31 mouse cellular contexts compared by ENCODE assay signal in genomic region chr3:97237403-97237802, GRCm38 (mm10).
DNase-seq lines count a peak whose midpoint lies in the region; ATAC-seq and TF ChIP-seq lines count a peak whose summit lies in the region.
"Had no signal": no experiment of that assay in that cellular context is flagged by ENCODE, and none has a peak within 500 bp of the region (broad histone marks: within the 10 kb centered on the region; RNA-seq: fewer than 3 reads in every experiment).

No protein-coding gene starts in this region.

- H3K4me2 ChIP-seq in heart, embryonic 14.5 days (ENCODE audit: low read length) = peak overlapping the region; percentile 31; the same call in 1 of the 2 replicates
- H3K4me2 ChIP-seq in heart, postnatal 0 days (ENCODE audit: low read depth, low read length) = no peak overlapping the region
- H3K4me2 ChIP-seq in hindbrain, embryonic 13.5 days = no peak overlapping the region
- H3K4me2 ChIP-seq: embryonic facial prominence, embryonic 13.5 days; forebrain, embryonic 12.5 days; forebrain, embryonic 15.5 days; hindbrain, embryonic 14.5 days had no signal

- H3K9ac ChIP-seq in heart, adult 2 months (ENCODE audit: low read depth, low read length) = no peak overlapping the region
- H3K9ac ChIP-seq in heart, embryonic 14.5 days (ENCODE audit: low read length) = no peak overlapping the region
- no peak overlapping the region for H3K9ac ChIP-seq in heart, postnatal 0 days (replicated peaks; ENCODE audit: low read depth, low read length)
- no peak overlapping the region for H3K9ac ChIP-seq in MEL (ENCODE audit: control insufficient read depth, low read depth, low read length, poor library complexity, severe bottlenecking)
- no peak overlapping the region for H3K9ac ChIP-seq in hindbrain, embryonic 13.5 days
- H3K9ac ChIP-seq: embryonic facial prominence, embryonic 13.5 days; forebrain, embryonic 12.5 days; forebrain, embryonic 15.5 days; hindbrain, embryonic 14.5 days had no signal

- H3K79me2 ChIP-seq in heart, adult 2 months (replicated peaks; ENCODE audit: control insufficient read depth, insufficient read depth, low read length) = no peaks in the 10 kb centered on the region; the same call in 1 of the 2 replicates
- H3K79me2 ChIP-seq in MEL (ENCODE audit: control insufficient read depth, insufficient read depth, low read length, poor library complexity) = no peaks in the 10 kb centered on the region

- no peak for ATAC-seq in heart, embryonic 14.5 days (ENCODE audit: insufficient number of reproducible peaks, insufficient read depth, low FRiP score, low read depth)
- no peak; the same call in 1 of the 2 replicates for ATAC-seq in heart, postnatal 0 days (ENCODE audit: insufficient read depth, low read depth)
- ATAC-seq in hindbrain, embryonic 13.5 days (ENCODE audit: low FRiP score) = no peak
- ATAC-seq: activated CD4-positive, CD25-positive, alpha-beta regulatory T cell, adult 4 months; forebrain, embryonic 15.5 days; hindbrain, postnatal 0 days; inflammation-experienced regulatory T-cells, adult 6 months; intestine, embryonic 16.5 days had no signal

- no peak for TF ChIP-seq POLR2A in heart, adult 2 months (IDR thresholded peaks at IDR 0.05; ENCODE audit: insufficient read depth, low read depth, low read length)
- no peak for TF ChIP-seq POLR2A in MEL (IDR thresholded peaks at IDR 0.05; ENCODE audit: control insufficient read depth in 1 of 2, insufficient read depth in 1 of 2, low read depth in 1 of 2, low read length in 2 of 2, poor library complexity in 1 of 2)

- WGBS in heart, embryonic 10.5 days = 79% methylated on average over 2 of the region's 2 CpGs
- WGBS in heart, adult 2 months = 71% methylated on average over 2 of the region's 2 CpGs
- 42% methylated on average over 2 of the region's 2 CpGs for WGBS in heart, embryonic 14.5 days
- WGBS in heart, postnatal 0 days = 57% methylated on average over 2 of the region's 2 CpGs
- WGBS in hindbrain, embryonic 13.5 days = 93% methylated on average over 2 of the region's 2 CpGs

- no peak for TF ChIP-seq EP300 in heart, adult 2 months (IDR thresholded peaks at IDR 0.05; ENCODE audit: insufficient read depth, low read depth, low read length)
- no peak for TF ChIP-seq EP300 in heart, postnatal 0 days (IDR thresholded peaks at IDR 0.05; ENCODE audit: low read depth)
- TF ChIP-seq EP300 in MEL (IDR thresholded peaks at IDR 0.05; ENCODE audit: low read depth in 1 of 2, low read length in 2 of 2) = no peak

- no peaks in the 10 kb centered on the region for H3K9me3 ChIP-seq in heart, embryonic 10.5 days
- no peaks in the 10 kb centered on the region for H3K9me3 ChIP-seq in heart, embryonic 14.5 days (ENCODE audit: control insufficient read depth, low read length)
- H3K9me3 ChIP-seq in heart, postnatal 0 days (replicated peaks; ENCODE audit: control insufficient read depth, low read length) = no peaks in the 10 kb centered on the region
- H3K9me3 ChIP-seq in MEL (replicated peaks; ENCODE audit: insufficient read depth, low read length) = no peaks in the 10 kb centered on the region
- H3K9me3 ChIP-seq in hindbrain, embryonic 13.5 days = no peaks in the 10 kb centered on the region
- H3K9me3 ChIP-seq: embryonic facial prominence, embryonic 10.5 days; embryonic facial prominence, embryonic 13.5 days; forebrain, embryonic 12.5 days; forebrain, embryonic 15.5 days; hindbrain, embryonic 10.5 days had no signal

- DNase-seq in heart, embryonic 10.5 days (ENCODE audit: low spot score) = no peak
- DNase-seq in heart, adult 2 months = no peak
- DNase-seq in heart, adult 18-20 months = no peak
- no peak for DNase-seq in heart, postnatal 0 days (ENCODE audit: low spot score)
- DNase-seq in heart, adult 8-10 months (ENCODE audit: low spot score) = no peak
- DNase-seq in MEL (ENCODE audit: low read depth, low spot score) = no peak
- DNase-seq: adrenal gland, adult 8-10 months; adrenal gland, postnatal 25 days; B cell, adult 2 months; cerebellum, adult 11-12 months; cerebellum, adult 8-10 months; cerebellum, postnatal 10 days; cerebellum, postnatal 36 days; embryo, embryonic 11 days; gastrocnemius, postnatal 36 days; heart, postnatal 36 days; kidney, adult 18-20 months; kidney, adult 9 months had no signal

- H3K27me3 ChIP-seq in heart, embryonic 10.5 days (ENCODE audit: insufficient read depth, poor library complexity, severe bottlenecking) = no peaks in the 10 kb centered on the region
- no peaks in the 10 kb centered on the region for H3K27me3 ChIP-seq in heart, adult 2 months (ENCODE audit: control insufficient read depth, insufficient read depth, low read length)
- H3K27me3 ChIP-seq in heart, embryonic 14.5 days (ENCODE audit: control insufficient read depth, insufficient read depth, low read length) = no peaks in the 10 kb centered on the region
- no peaks in the 10 kb centered on the region for H3K27me3 ChIP-seq in heart, postnatal 0 days (ENCODE audit: control insufficient read depth, insufficient read depth, low read length)
- peaks cover 4 to 11% of the 10 kb centered on the region in 2 experiments for H3K27me3 ChIP-seq in MEL (ENCODE audit: control insufficient read depth in 1 of 2, insufficient read depth in 2 of 2, low read length in 2 of 2)
- H3K27me3 ChIP-seq in hindbrain, embryonic 13.5 days = no peaks in the 10 kb centered on the region
- H3K27me3 ChIP-seq: embryonic facial prominence, embryonic 13.5 days; forebrain, embryonic 12.5 days; forebrain, embryonic 15.5 days had no signal

- no peaks in the 10 kb centered on the region for H3K36me3 ChIP-seq in heart, embryonic 10.5 days
- no peaks in the 10 kb centered on the region; the same call in 1 of the 2 replicates for H3K36me3 ChIP-seq in heart, adult 2 months (ENCODE audit: control insufficient read depth, insufficient read depth, low read length)
- no peaks in the 10 kb centered on the region for H3K36me3 ChIP-seq in heart, embryonic 14.5 days (ENCODE audit: control insufficient read depth, insufficient read depth, low read length)
- H3K36me3 ChIP-seq in heart, postnatal 0 days (replicated peaks; ENCODE audit: control insufficient read depth, insufficient read depth, low read length) = no peaks in the 10 kb centered on the region
- peaks cover 0 to 5% of the 10 kb centered on the region in 2 experiments; a peak in 2 of 4 replicates for H3K36me3 ChIP-seq in MEL (ENCODE audit: control insufficient read depth in 1 of 2, insufficient read depth in 2 of 2, low read length in 2 of 2)
- H3K36me3 ChIP-seq in hindbrain, embryonic 13.5 days = no peaks in the 10 kb centered on the region
- H3K36me3 ChIP-seq: embryonic facial prominence, embryonic 13.5 days; forebrain, embryonic 12.5 days; forebrain, embryonic 15.5 days had no signal

- intact Hi-C loops in heart, adult 2 months (cut with DNase I) = no loop called here

- TF ChIP-seq RAD21 in MEL (IDR thresholded peaks at IDR 0.05; ENCODE audit: low read depth, low read length) = no peak

- TF ChIP-seq CTCF in heart, adult 2 months (IDR thresholded peaks at IDR 0.05) = no peak
- TF ChIP-seq CTCF in heart, postnatal 0 days (IDR thresholded peaks at IDR 0.05; ENCODE audit: low read depth) = no peak
- TF ChIP-seq CTCF in MEL (IDR thresholded peaks at IDR 0.05 in 2 of 3, conservative IDR thresholded peaks at IDR 0.05 in 1 of 3; ENCODE audit: control insufficient read depth in 1 of 3, insufficient read depth in 1 of 3, low read depth in 2 of 3, low read length in 3 of 3, poor library complexity in 1 of 3, severe bottlenecking in 1 of 3) = no peak

- peak overlapping the region; percentile 52; the same call in 1 of the 2 replicates for H3K27ac ChIP-seq in heart, embryonic 10.5 days
- no peak overlapping the region for H3K27ac ChIP-seq in heart, adult 2 months
- peak overlapping the region; percentile 70 to 74 for H3K27ac ChIP-seq in heart, embryonic 14.5 days (replicated peaks in 1 of 2; ENCODE audit: control insufficient read depth in 1 of 2, insufficient read depth in 1 of 2, low read depth in 2 of 2, low read length in 2 of 2)
- H3K27ac ChIP-seq in heart, postnatal 0 days (ENCODE audit: low read depth) = peak overlapping the region; percentile 66
- no peak overlapping the region for H3K27ac ChIP-seq in MEL (ENCODE audit: control insufficient read depth, low read depth, low read length)
- H3K27ac ChIP-seq in hindbrain, embryonic 13.5 days = no peak overlapping the region
- H3K27ac ChIP-seq: embryonic facial prominence, embryonic 10.5 days; embryonic facial prominence, embryonic 13.5 days; forebrain, embryonic 12.5 days; forebrain, embryonic 15.5 days; hindbrain, embryonic 10.5 days; hindbrain, embryonic 14.5 days; hindbrain, postnatal 0 days had no signal

- H3K4me1 ChIP-seq in heart, embryonic 10.5 days = peaks cover 52% of the 10 kb centered on the region
- H3K4me1 ChIP-seq in heart, adult 2 months (ENCODE audit: control insufficient read depth, insufficient read depth, low read length) = no peaks in the 10 kb centered on the region; the same call in 1 of the 2 replicates
- peaks cover 13 to 24% of the 10 kb centered on the region in 2 experiments for H3K4me1 ChIP-seq in heart, embryonic 14.5 days (ENCODE audit: control insufficient read depth in 2 of 2, insufficient read depth in 2 of 2, low read length in 2 of 2)
- peaks cover 13% of the 10 kb centered on the region for H3K4me1 ChIP-seq in heart, postnatal 0 days (ENCODE audit: control insufficient read depth, insufficient read depth)
- H3K4me1 ChIP-seq in MEL (ENCODE audit: control insufficient read depth in 1 of 2, insufficient read depth in 2 of 2, low read length in 2 of 2) = peaks cover 0 to 7% of the 10 kb centered on the region in 2 experiments; a peak in 2 of 4 replicates
- peaks cover 6% of the 10 kb centered on the region for H3K4me1 ChIP-seq in hindbrain, embryonic 13.5 days (replicated peaks)

- H3K4me3 ChIP-seq in heart, embryonic 10.5 days = no peak overlapping the region
- H3K4me3 ChIP-seq in heart, adult 2 months = no peak overlapping the region
- H3K4me3 ChIP-seq in heart, embryonic 14.5 days (ENCODE audit: control insufficient read depth in 1 of 2, insufficient read depth in 1 of 2, low read depth in 1 of 2, low read length in 2 of 2) = no peak overlapping the region
- no peak overlapping the region for H3K4me3 ChIP-seq in heart, postnatal 0 days (ENCODE audit: low read depth, low read length)
- no peak overlapping the region for H3K4me3 ChIP-seq in MEL (ENCODE audit: control insufficient read depth in 1 of 2, insufficient read depth in 1 of 2, low read depth in 2 of 2, low read length in 2 of 2)
- H3K4me3 ChIP-seq in hindbrain, embryonic 13.5 days = no peak overlapping the region
- H3K4me3 ChIP-seq: embryonic facial prominence, embryonic 10.5 days; embryonic facial prominence, embryonic 13.5 days; erythroblast, embryonic 14.5 days; forebrain, embryonic 12.5 days; forebrain, embryonic 15.5 days; hindbrain, embryonic 10.5 days had no signal

TF ChIP-seq in MEL, 35 proteins besides CTCF, POLR2A, EP300 and RAD21:
- no peak for TF ChIP-seq SMC3 (IDR thresholded peaks at IDR 0.05; ENCODE audit: low read depth, low read length)
- TF ChIP-seq ELF1 (IDR thresholded peaks at IDR 0.05; ENCODE audit: low read depth, low read length) = no peak
- no peak for TF ChIP-seq NELFE (IDR thresholded peaks at IDR 0.05; ENCODE audit: low read depth, low read length)
- TF ChIP-seq KAT2A (conservative IDR thresholded peaks at IDR 0.05; ENCODE audit: low read depth, low read length) = no peak
- TF ChIP-seq USF1 (IDR thresholded peaks at IDR 0.05; ENCODE audit: low read depth, low read length) = peak; percentile 50; the same call in 1 of the 2 replicates

Comparison
In these comparisons a context has a peak if more than half of its experiments do, and no peak if none do; other contexts are left out.
1. H3K27ac ChIP-seq: peak in heart, embryonic 10.5 days (single experiment), heart, embryonic 14.5 days (2 of 2) and heart, postnatal 0 days (single experiment); none in heart, adult 2 months (single experiment), MEL (single experiment) and hindbrain, embryonic 13.5 days (single experiment).